Mouse (Mus musculus) liver, postnatal 0 days (tissue): Measurements from ENCODE around the gene Arhgef9.

ENCODE experiments used
- CTCF ChIP-seq: sonication (generic); IDR thresholded peaks from 2 replicates; pipeline ENCODE4 v1.5.1; 2016; ENCODE audit warnings: antibody characterized with exemption, low read depth
- EP300 ChIP-seq: IDR thresholded peaks from 2 replicates; pipeline ENCODE4 v1.6.1; 2016; ENCODE audit warnings: antibody characterized with exemption, low read depth, mild to moderate bottlenecking

DNA sequence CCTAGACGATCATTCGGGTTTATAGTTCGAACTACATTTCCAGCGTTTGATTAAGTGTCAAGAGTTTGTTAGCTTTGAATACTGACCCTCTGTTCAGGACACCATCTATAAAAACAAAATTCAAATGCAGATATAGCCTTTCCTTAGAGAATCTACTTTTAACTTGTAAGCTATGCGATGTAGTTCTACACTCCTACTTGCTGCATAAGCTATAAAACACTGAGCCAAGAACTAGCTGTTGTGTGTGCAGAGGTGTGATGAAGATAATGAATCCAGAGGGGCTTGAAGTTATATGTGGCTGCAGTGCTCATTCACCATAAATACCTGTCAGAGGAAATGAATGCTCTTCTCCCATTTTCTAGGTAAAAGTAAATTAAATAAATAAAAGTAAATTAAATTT is 63.2 kb downstream of the Arhgef9 start:
- no peak for TF ChIP-seq CTCF
- no peak for TF ChIP-seq EP300
